Mouse (Mus musculus): Measurements from ENCODE around the gene Nptx2. TPM values are rescaled to one million over a fixed set of nuclear protein-coding genes. Genes with fewer than 3 reads are reported as not detected.
A peak's percentile ranks its signal among the peaks of the same experiment; 100 is the strongest.

Nptx2 gene
- polyA plus RNA-seq, 1 experiment from 2014 or later = 0.23 TPM

- Histone ChIP-seq H3K27ac (replicated peaks; ENCODE audit: low read depth, low read length) (no peak overlapping the region), H3K4me1 (ENCODE audit: control insufficient read depth, insufficient read depth, low read length) (no peaks in the 10 kb centered on the region), H3K9me3 (ENCODE audit: control insufficient read depth, low read length) (no peaks in the 10 kb centered on the region), H3K4me3 (ENCODE audit: low read depth, low read length) (no peak overlapping the region), H3K4me2 (ENCODE audit: low read depth, severe bottlenecking) (no peak overlapping the region), H3K9ac (ENCODE audit: low read length) (no peak overlapping the region), H3K36me3 (ENCODE audit: control insufficient read depth, insufficient read depth, low read length) (no peaks in the 10 kb centered on the region), H3K27me3 (ENCODE audit: control insufficient read depth, insufficient read depth, low read length) (no peaks in the 10 kb centered on the region)
- ATAC-seq (ENCODE audit: insufficient number of reproducible peaks, low FRiP score, low TSS enrichment, low read depth) (no peak), DNase-seq (ENCODE audit: low spot score) (no peak)
- 84% methylated on average over 4 of the region's 4 CpGs for WGBS
These were observed 30.5 kb upstream of the Nptx2 start for GRCm38 (mm10) chr5:144515241-144515640.

GRCm38 (mm10) chr5:144520096-144520495 is 25.6 kb upstream of the Nptx2 start:
- DNase-seq (ENCODE audit: low spot score) (no peak), ATAC-seq (ENCODE audit: insufficient number of reproducible peaks, low FRiP score, low TSS enrichment, low read depth) (no peak)
- 25% methylated on average over 3 of the region's 3 CpGs for WGBS

GRCm38 (mm10) chr5:144524774-144525173 is 20.9 kb upstream of the Nptx2 start:
- no peak overlapping the region for H3K4me2 ChIP-seq (ENCODE audit: low read depth, severe bottlenecking)
- DNase-seq (ENCODE audit: low spot score) (no peak), ATAC-seq (ENCODE audit: insufficient number of reproducible peaks, low FRiP score, low TSS enrichment, low read depth) (no peak)
- no peaks in the 10 kb centered on the region for H3K9me3 ChIP-seq (ENCODE audit: control insufficient read depth, low read length)
- no peak overlapping the region for H3K9ac ChIP-seq (ENCODE audit: low read length)
- no peaks in the 10 kb centered on the region for H3K36me3 ChIP-seq (ENCODE audit: control insufficient read depth, insufficient read depth, low read length)
- H3K4me1 ChIP-seq (ENCODE audit: control insufficient read depth, insufficient read depth, low read length) = no peaks in the 10 kb centered on the region
- H3K27ac ChIP-seq (replicated peaks; ENCODE audit: low read depth, low read length) = no peak overlapping the region
- 87% methylated on average over 10 of the region's 10 CpGs for WGBS
- H3K4me3 ChIP-seq (ENCODE audit: low read depth, low read length) = no peak overlapping the region
- no peaks in the 10 kb centered on the region for H3K27me3 ChIP-seq (ENCODE audit: control insufficient read depth, insufficient read depth, low read length)

More at GRCm38 (mm10) chr5:144520096-144520495, 25.6 kb upstream of the Nptx2 start:
- no peak overlapping the region for H3K27ac ChIP-seq (replicated peaks; ENCODE audit: low read depth, low read length)
- H3K4me3 ChIP-seq (ENCODE audit: low read depth, low read length) = no peak overlapping the region
- no peaks in the 10 kb centered on the region for H3K9me3 ChIP-seq (ENCODE audit: control insufficient read depth, low read length)
- H3K27me3 ChIP-seq (ENCODE audit: control insufficient read depth, insufficient read depth, low read length) = no peaks in the 10 kb centered on the region
- H3K4me2 ChIP-seq (ENCODE audit: low read depth, severe bottlenecking) = no peak overlapping the region
- no peak overlapping the region for H3K9ac ChIP-seq (ENCODE audit: low read length)
- H3K4me1 ChIP-seq (ENCODE audit: control insufficient read depth, insufficient read depth, low read length) = no peaks in the 10 kb centered on the region
- H3K36me3 ChIP-seq (ENCODE audit: control insufficient read depth, insufficient read depth, low read length) = no peaks in the 10 kb centered on the region

- H3K4me2 ChIP-seq (ENCODE audit: low read depth, severe bottlenecking) = no peak overlapping the region
- no peaks in the 10 kb centered on the region for H3K27me3 ChIP-seq (ENCODE audit: control insufficient read depth, insufficient read depth, low read length)
- 91% methylated on average over 11 of the region's 11 CpGs for WGBS
- no peaks in the 10 kb centered on the region for H3K36me3 ChIP-seq (ENCODE audit: control insufficient read depth, insufficient read depth, low read length)
- no peak for DNase-seq (ENCODE audit: low spot score)
- ATAC-seq (ENCODE audit: insufficient number of reproducible peaks, low FRiP score, low TSS enrichment, low read depth) = no peak
- no peaks in the 10 kb centered on the region for H3K9me3 ChIP-seq (ENCODE audit: control insufficient read depth, low read length)
- no peaks in the 10 kb centered on the region for H3K4me1 ChIP-seq (ENCODE audit: control insufficient read depth, insufficient read depth, low read length)
- H3K9ac ChIP-seq (ENCODE audit: low read length) = no peak overlapping the region
- H3K27ac ChIP-seq (replicated peaks; ENCODE audit: low read depth, low read length) = no peak overlapping the region
- no peak overlapping the region for H3K4me3 ChIP-seq (ENCODE audit: low read depth, low read length)
These were observed 16.6 kb upstream of the Nptx2 start for GRCm38 (mm10) chr5:144529123-144529522.

- Histone ChIP-seq H3K9ac (ENCODE audit: low read length) (no peak overlapping the region), H3K36me3 (ENCODE audit: control insufficient read depth, insufficient read depth, low read length) (no peaks in the 10 kb centered on the region), H3K27me3 (ENCODE audit: control insufficient read depth, insufficient read depth, low read length) (peaks cover 25% of the 10 kb centered on the region), H3K4me3 (ENCODE audit: low read depth, low read length) (no peak overlapping the region), H3K4me2 (ENCODE audit: low read depth, severe bottlenecking) (no peak overlapping the region), H3K4me1 (ENCODE audit: control insufficient read depth, insufficient read depth, low read length) (no peaks in the 10 kb centered on the region), H3K9me3 (ENCODE audit: control insufficient read depth, low read length) (no peaks in the 10 kb centered on the region), H3K27ac (replicated peaks; ENCODE audit: low read depth, low read length) (no peak overlapping the region)
- WGBS = 15% methylated on average over 12 of the region's 12 CpGs
- no peak for ATAC-seq (ENCODE audit: insufficient number of reproducible peaks, low FRiP score, low TSS enrichment, low read depth)
- DNase-seq (ENCODE audit: low spot score) = peak; percentile 58
These were observed 2.9 kb upstream of the Nptx2 start for GRCm38 (mm10) chr5:144542711-144543308.

GRCm38 (mm10) chr5:144546423-144546995 is 807 bp downstream of the Nptx2 start:
- peaks cover 31% of the 10 kb centered on the region for H3K27me3 ChIP-seq (ENCODE audit: control insufficient read depth, insufficient read depth, low read length)
- no peak overlapping the region for H3K9ac ChIP-seq (ENCODE audit: low read length)
- H3K4me2 ChIP-seq (ENCODE audit: low read depth, severe bottlenecking) = peak overlapping the region; percentile 34; the same call in 1 of the 2 replicates
- 2% methylated on average over 34 of the region's 34 CpGs for WGBS
- ATAC-seq (ENCODE audit: insufficient number of reproducible peaks, low FRiP score, low TSS enrichment, low read depth) = no peak
- no peaks in the 10 kb centered on the region for H3K9me3 ChIP-seq (ENCODE audit: control insufficient read depth, low read length)
- DNase-seq (ENCODE audit: low spot score) = peak; percentile 51
- H3K36me3 ChIP-seq (ENCODE audit: control insufficient read depth, insufficient read depth, low read length) = no peaks in the 10 kb centered on the region
- H3K4me3 ChIP-seq (ENCODE audit: low read depth, low read length) = peak overlapping the region; percentile 19; the same call in 1 of the 2 replicates
- H3K4me1 ChIP-seq (ENCODE audit: control insufficient read depth, insufficient read depth, low read length) = no peaks in the 10 kb centered on the region; the same call in 1 of the 2 replicates
- no peak overlapping the region for H3K27ac ChIP-seq (replicated peaks; ENCODE audit: low read depth, low read length)

GRCm38 (mm10) chr5:144547333-144547878 is 1.7 kb downstream of the Nptx2 start:
- no peaks in the 10 kb centered on the region for H3K36me3 ChIP-seq (ENCODE audit: control insufficient read depth, insufficient read depth, low read length)
- ATAC-seq (ENCODE audit: insufficient number of reproducible peaks, low FRiP score, low TSS enrichment, low read depth) (no peak), DNase-seq (ENCODE audit: low spot score) (no peak)
- H3K27me3 ChIP-seq (ENCODE audit: control insufficient read depth, insufficient read depth, low read length) = peaks cover 31% of the 10 kb centered on the region
- H3K9me3 ChIP-seq (ENCODE audit: control insufficient read depth, low read length) = no peaks in the 10 kb centered on the region
- no peak overlapping the region for H3K27ac ChIP-seq (replicated peaks; ENCODE audit: low read depth, low read length)
- H3K4me3 ChIP-seq (ENCODE audit: low read depth, low read length) = no peak overlapping the region
- H3K4me1 ChIP-seq (ENCODE audit: control insufficient read depth, insufficient read depth, low read length) = no peaks in the 10 kb centered on the region; the same call in 1 of the 2 replicates
- WGBS = 13% methylated on average over 9 of the region's 9 CpGs
- no peak overlapping the region for H3K4me2 ChIP-seq (ENCODE audit: low read depth, severe bottlenecking)
- no peak overlapping the region for H3K9ac ChIP-seq (ENCODE audit: low read length)

GRCm38 (mm10) chr5:144548079-144548631 is 2.5 kb downstream of the Nptx2 start:
- Histone ChIP-seq H3K4me2 (ENCODE audit: low read depth, severe bottlenecking) (peak overlapping the region; percentile 42; the same call in 1 of the 2 replicates), H3K36me3 (ENCODE audit: control insufficient read depth, insufficient read depth, low read length) (no peaks in the 10 kb centered on the region), H3K27ac (replicated peaks; ENCODE audit: low read depth, low read length) (no peak overlapping the region), H3K9me3 (ENCODE audit: control insufficient read depth, low read length) (no peaks in the 10 kb centered on the region), H3K4me1 (ENCODE audit: control insufficient read depth, insufficient read depth, low read length) (no peaks in the 10 kb centered on the region; the same call in 1 of the 2 replicates), H3K9ac (ENCODE audit: low read length) (no peak overlapping the region), H3K4me3 (ENCODE audit: low read depth, low read length) (peak overlapping the region; percentile 19), H3K27me3 (ENCODE audit: control insufficient read depth, insufficient read depth, low read length) (peaks cover 31% of the 10 kb centered on the region)
- peak; percentile 55 for DNase-seq (ENCODE audit: low spot score)
- WGBS = 3% methylated on average over 21 of the region's 21 CpGs
- ATAC-seq (ENCODE audit: insufficient number of reproducible peaks, low FRiP score, low TSS enrichment, low read depth) = no peak

All from limb, embryonic 11.5 days (tissue).